Mouse (Mus musculus): ENCODE measurements around the gene Ercc1.

Gene Ercc1

GRCm38 (mm10) chr7:19344237-19344847, at the start of gene Ercc1:
Gene Ercc1 (plus strand): TSS chr7:19344778.
- no peak for DNase-seq

DNA sequence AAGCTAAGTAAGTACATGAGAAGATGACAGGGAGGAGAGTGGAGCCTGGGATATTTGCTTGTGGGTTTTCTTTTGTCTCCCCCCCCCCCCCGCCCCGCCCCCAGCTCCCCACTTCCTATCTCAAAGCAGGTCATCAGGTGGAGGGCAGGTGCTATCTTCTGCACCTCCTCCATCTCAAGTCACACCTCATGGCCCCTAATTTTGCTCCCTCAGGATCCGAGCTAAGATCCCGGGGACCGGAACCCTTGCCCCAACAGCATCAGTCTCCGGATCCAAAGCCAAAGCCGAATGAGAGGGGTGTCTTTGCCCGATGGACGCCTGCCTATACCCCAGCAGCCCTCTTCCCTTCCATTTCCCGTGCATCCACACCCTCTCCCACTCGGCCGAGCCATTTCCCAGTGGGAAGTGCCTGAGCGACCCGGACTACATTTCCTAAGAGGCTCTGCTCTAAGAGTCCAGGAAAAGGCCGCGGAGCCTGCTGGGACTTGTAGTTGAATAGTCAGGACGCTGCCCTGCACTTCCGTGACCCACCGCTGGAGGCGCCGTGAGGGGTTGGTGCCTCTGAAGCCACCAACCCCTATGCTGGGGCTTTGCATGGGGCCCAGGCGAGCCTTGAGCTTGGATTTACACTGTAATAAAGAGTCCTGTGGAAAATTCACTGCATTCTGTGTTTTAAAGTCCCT, 48.9 kb upstream of the Ercc1 start:
- DNase-seq: peak; percentile 95 to 97

DNA sequence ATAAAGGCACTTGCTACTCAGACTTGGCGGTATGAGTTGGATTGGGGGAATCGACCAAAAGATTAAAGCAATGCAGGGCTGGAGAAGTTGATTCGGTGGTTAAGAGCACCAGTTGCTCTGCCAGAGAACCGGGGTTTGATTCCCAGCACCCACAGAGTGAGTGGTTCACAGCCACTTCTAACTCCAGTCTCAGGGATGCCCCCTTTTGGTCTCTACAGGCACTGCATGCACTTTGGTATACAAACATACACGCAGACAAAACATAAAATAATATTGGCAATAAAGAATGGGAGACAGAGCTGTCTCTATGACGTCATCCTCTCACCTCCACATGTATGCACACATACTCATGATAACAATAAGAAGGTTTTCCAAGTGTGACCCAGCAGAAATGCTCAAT, 47.5 kb upstream of the Ercc1 start:
- DNase-seq: no peak

DNA sequence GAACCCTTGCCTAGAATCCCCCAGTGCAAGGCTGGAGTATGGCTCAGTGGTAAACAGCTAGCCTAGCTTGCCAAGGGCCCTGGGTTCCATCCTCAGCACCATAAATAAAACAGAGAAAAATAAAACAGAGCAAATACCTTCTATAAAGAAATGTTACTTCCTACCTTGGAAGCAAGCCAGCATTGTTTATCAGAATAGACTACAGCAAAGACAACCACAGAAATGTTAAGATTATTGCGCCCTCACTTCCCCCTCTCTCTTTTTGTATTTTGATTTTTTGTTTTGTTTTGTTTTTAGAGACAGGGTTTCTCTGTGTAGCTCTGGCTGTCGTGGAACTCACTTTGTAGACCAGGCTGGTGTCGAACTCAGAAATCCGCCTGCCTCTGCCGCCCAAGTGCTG, 46.8 kb upstream of the Ercc1 start:
- no peak for DNase-seq

GRCm38 (mm10) chr7:19299194-19299593, 45.4 kb upstream of the Ercc1 start:
- DNase-seq: no peak

DNA sequence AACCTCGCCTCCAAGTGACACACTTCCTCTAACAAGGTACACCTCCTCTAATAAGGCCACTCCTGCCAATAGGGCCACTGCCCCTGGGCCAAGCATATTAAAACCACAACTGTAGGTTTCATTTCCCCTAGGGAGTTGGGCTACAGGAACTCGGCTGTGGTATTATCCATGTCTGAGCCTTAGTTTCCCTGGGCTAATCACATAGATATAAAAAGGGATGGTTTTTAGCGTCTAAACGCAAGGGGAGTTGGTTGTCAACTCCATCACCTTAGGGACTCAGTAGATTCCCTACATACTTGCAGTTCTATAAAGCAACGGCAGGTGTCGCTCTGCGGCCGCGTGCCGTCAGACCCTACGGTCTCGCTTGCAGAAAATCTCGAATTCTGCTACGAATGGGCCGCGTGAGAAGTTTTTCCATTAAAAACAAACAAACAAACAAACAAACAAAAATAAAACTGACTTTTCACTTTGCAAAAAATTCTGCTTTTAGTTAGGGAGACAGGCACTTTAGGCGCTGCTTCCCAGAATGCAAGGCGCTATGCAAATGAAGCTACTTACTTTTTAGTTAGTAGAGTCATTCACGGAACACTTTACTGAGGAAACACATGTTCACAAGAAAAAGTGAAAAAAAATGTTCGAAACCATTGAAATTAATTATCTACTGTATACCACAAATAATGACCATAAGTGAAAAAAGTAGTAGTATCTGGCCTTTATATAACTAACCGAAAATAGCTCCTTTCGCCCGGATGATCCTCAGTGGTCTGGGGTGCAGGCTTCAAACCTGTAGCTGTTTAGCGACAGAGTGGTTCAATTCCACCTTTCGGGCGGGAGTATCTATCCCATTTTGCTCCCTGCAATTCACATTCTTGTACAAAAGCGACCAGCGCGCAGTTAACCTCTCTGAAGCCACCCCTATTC, 43.8 kb upstream of the Ercc1 start:
- peak; percentile 66 to 76 for DNase-seq

GRCm38 (mm10) chr7:19301461-19302263, 42.9 kb upstream of the Ercc1 start:
- DNase-seq: no peak

DNA sequence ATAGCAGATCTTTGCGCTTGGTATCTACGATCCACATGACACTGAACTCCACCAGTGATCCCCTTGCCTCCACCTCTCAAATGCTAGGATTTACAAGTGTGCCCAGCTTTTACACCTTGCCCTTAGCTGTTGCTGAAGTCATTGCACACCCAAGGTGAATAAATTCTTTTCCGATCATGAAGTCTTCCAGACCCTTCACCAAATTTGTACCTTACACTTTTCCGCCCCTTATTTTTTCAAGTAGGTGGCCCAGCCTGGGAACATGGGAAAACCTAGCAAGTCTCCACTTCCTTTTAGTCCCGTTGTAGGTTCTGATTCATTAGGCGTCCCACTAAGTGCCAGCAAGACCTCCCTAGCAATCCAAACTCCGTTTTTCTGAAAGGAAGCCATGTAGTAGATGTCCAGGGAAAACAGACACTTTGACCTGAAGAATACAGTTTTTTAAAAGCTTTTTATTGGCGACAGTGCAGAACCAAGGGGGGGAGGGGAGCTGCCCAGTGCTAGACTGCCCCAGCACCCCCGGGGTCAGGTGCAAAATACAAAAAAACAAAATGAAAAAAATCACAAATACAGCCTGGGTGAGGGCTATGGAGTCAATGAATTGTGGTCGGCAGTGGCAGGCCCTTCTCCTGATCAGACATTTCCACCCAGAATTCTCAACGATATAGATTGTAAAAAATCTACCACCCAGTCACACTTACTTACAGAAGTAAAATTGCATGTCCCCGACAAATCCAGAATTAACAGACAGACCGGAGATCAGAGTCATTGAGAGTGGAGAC, 42.1 kb upstream of the Ercc1 start:
- no peak for DNase-seq

- no peak for DNase-seq
These were observed 41.6 kb upstream of the Ercc1 start for GRCm38 (mm10) chr7:19303046-19303305.

GRCm38 (mm10) chr7:19303770-19304169, 40.8 kb upstream of the Ercc1 start:
- DNase-seq: peak; percentile 71 to 77

DNA sequence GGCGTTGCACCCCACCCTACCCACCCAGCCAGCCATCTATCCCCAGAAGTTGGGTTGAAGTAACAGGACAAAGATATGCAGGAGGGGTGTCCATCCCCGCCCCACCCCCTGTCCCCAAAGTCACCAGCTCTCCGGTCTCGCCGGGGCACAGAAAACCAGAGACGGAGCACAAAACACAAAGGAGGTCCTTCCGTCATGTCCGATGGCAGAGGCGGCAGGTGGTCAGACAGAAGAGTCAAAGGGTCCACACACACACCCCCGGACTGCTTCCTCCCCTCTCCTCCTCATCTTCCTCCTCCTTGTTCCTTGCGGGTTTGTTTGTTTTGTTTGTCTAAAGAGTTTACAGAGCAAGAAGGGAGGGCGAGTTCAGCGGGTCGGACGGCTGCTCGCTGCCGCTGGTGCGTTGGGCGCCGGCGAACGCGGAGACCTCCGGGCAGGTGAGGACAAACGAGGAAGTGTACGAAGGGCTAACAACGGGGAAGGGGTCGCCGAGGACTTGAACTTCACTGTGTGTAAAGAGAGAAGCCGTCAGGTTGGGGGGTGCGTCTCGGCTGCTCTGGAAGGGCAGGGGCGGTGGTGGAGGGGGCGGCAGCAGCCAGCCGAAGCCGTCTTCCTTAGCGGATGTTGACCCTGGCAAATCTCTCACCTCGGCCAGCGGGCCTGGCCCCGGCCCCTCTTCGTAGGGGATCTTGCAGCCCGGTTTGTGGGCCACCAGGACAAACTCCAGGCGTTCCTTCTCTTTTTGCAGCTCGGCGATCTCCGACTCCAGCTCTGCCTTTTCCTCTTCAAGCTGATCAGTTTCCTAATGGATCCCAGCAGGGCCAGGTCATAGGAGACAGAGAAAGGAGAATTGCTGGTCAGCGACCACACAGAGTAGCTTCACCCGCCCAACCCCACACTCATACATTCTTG, 39.8 kb upstream of the Ercc1 start:
- no peak for DNase-seq

DNA sequence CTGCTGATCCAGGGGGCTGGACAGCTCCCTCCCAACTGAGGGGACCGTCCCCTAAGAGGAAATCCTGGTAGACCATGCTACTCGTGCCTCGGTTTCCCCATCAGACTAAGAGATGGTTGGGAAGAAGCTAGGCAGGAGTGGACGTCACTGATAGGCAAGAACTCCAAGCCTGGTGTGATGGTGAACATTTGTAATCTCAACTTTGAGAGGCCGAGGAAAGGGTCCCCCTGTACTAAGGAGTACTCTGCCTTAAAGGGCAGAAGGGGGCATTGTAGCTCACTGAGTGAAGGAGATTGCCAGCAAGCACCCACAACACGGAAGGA, 39.2 kb upstream of the Ercc1 start:
- no peak for DNase-seq

DNA sequence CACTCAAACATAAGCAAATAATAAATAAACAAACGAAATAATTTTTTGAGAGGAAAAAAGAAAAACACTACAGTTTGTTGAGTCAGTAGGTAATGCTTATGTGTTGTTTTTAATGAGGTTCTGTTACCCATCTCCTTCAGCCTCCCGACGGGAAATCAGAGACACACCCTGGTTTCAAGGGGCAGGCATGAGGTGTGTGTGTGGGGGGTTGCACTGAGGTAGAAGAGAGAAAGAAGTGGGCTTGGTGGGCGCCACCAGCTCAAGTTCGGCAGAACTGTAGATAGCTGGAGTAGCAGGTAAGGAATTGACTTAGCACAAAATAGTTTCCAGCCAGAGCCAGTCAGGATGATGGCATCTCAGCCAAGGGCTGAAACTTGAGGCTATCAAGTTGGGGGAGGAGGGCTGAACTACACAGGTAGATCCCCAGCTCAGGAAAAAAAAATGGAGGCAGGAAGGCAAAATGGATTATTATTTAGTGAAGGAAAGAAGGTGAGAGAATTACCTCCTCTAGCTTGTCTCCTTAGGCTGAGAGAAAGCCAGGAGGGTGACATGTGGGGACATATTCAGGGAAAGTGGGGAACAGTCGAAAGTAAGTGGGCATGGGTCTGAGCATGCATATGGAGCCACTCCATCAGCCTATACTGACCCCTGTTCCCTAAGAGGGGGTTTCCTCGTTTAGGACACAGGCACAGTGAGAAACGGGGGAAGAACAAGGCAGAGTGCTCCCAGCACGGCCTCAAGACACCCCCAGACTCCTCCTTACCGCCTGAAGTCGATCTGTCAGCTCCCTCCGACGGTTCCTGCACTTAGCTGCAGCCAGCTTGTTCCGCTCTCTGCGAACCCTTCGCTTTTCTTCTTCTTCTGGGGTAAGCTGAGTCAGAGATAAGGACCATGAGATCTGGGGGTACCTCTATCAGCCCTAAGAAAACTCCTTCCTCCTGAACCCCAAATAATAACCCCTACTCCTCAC, 38.5 kb upstream of the Ercc1 start:
- DNase-seq: no peak

DNA sequence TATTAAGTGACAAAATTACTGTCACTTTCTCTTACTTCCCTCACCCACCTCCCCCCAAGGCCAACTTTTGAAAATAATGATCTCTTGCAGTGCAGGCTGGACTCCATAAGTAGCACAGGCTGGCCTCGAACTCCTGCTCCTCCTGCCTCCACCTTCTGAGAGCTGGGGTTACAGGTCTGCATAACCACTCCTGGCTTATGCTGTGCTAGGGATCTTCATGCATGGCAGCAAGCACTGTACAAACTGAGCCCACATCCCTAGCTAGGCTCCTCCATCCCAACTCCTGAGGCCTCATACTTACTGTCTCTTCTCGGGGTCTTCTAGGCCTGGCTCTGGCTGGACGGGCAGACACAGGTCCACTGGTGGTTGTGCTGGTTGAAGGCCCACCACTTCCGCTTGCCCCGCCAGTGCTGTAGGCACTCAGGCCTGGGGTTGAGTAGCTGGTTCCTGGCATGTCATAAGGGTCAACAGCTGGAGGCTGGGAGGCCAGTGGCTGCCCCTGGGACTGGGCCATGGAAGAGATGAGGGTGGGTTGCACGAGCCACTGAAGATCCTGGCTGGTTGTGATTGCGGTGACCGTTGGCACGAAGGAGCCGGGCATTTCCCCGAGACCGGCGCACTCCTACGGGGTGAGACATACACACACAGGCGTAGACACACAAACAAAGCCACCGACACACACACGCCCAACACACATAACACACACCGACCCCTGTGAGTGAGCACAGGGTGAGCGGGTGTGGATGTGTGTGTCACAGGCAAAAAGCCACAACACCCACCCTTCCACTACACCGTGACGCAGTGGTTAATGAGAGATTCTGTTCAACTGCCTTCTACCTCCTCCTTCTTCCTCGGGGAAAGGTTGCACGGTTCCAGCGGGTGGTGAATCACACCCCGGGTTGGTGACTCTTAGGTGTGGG, 37.5 kb upstream of the Ercc1 start:
- no peak for DNase-seq

DNA sequence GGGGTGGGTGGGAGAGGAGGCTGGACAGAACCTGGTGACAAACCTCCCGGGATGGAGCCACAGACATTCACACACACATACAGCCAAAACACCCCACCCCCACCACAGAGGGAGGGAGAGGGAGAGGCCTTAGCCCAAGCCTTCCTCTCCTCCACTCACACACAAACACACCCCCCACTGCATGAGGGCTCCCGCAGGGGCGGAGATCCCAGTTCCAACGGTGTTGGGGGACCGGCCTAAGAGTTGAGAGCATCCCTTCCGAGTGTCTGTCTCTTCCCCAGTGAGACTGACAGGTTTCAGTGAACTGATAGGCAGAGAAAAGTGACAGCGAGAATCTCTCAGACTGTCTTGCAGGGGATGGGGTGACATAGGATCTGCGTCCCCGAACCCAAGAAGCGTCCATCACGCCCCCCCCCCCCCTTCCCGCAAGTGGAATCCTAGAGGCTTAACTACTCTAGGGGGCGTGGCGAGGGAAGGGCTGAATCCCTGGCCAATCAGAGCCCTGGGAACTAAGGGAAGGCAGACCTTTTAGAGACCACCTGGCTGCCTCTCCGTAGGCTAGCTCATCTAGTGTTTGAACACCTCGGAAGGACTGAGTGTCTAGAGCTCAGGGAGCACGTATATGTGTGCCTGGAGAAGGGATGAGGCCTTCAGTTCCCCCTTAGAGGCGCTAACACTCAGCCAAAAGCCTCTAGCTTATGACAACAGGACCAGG, 36.7 kb upstream of the Ercc1 start:
- peak; percentile 83 to 89 for DNase-seq

DNA sequence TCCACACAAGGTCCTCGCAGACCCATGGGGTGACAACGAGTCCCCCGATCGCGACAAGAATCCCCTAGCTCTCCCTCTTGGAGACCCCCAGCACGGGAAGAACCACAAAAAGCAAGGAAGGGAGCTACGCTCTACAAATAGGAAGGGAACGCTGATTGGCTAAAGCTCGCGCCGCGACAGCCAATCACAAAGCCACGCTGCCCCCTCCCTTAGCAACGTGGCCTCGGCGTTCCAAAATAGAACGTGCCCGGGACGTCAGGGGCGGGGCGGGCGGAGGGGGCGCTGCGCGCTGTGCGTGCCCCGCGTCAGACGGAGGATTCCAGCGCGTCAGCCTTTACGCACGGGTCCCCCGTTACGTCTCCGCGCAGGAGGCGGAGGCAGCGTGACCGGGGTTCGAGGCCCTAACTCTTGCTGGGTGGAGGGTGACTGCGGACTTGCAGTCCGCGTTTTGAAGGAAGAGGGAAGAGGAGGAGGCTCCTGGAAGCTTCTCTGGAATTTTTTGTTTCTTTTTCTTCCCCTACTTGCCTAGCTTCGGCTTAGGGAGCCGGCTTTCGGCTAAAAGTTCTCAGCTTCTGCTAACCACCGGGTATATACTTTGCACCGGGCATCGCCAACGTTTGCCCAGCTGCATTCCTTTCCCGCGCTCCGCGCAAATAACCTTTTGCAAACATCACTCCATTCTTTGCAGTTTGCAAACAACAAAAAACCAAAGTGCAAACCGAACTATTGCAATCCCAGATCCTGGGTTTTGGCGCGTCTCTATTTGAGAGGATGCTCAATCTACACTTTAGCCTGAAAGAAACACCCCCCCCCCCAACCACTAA, 35.9 kb upstream of the Ercc1 start:
- peak; percentile 96 to 98 for DNase-seq

DNA sequence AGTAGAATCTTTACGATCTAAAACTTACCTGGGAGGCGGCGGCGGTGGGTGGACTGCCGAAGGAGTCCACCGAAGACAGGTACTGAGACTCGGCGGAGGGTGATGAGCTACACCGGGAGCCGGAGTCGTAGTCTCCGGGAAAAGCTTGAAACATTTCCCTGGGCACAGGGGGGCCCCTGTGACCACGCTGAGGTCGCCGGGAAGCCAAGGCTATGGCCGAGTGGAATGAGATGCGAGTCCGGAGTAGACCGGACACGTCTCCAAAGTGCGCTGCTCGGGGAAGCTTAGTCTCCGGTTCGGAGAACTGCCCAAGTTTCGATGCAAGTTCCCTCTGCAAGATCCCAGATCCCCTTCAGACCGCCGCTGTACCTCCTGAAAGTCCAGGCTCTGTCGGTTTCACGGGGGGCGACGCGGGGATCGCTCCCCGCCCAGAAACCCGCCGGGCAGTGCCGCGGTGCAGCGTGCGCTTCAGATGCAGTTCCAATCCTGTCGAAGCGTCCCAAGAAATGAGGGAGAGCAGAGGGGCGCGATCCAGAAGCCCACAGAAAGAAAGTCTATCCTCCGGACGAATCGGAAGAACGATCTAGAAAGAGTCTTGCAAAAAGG, 35.2 kb upstream of the Ercc1 start:
- no peak for DNase-seq
